Mouse (Mus musculus): ENCODE data around the gene Pip5kl1.

DNA sequence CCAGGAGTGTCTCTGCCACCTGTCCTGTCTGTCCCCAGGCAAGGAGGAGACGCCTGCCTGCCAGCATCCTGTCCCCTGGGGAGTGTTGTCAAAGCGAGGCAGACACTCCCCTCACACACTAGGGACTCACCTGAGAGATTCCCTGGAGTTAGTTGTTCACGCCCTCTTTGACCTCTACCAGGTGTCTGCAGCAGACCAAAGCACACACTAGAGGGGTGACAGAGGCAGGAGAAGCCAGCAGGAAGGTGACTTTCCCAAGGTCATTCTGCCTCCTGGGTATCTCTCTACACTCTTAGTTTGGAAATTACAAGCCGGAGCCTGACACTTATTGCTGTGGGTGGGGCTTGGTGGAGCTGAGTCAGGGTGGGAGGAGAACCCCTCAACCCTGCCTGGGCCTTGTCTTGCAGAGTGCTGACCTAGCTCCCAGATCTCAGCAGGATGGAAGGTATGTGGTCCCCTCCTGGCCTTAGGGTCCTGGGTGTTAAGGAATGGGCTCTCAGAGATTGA is 53.5 kb downstream of the Pip5kl1 start:
- TF ChIP-seq CTCF (IDR thresholded peaks at IDR 0.05; ENCODE audit: low read depth, low read length) (no peak), GATA2 (IDR thresholded peaks at IDR 0.05; ENCODE audit: borderline replicate concordance, low read depth, low read length) (no peak), GATA1 (IDR thresholded peaks at IDR 0.05; ENCODE audit: borderline replicate concordance, low read length) (no peak), TAL1 (conservative IDR thresholded peaks at IDR 0.05; ENCODE audit: low read depth, low read length) (no peak), POLR2AphosphoS5 (IDR thresholded peaks at IDR 0.05; ENCODE audit: insufficient replicate concordance, low read depth, low read length) (no peak)
